Mouse (Mus musculus) olfactory bulb, adult 2 months (tissue): Measurements from ENCODE around the gene Prrc2c. TPM values are rescaled to one million over a fixed set of nuclear protein-coding genes. Genes with fewer than 3 reads are reported as not detected.

ENCODE experiments used
- H3K27ac ChIP-seq: fragments of 200-500 bp; 2 replicates; pipeline ENCODE4 v1.5.1; 2012; ENCODE audit warnings: low read depth, low read length; ENCODE audit not compliant: insufficient read depth
- H3K4me1 ChIP-seq: fragments of 200-500 bp; 2 replicates; pipeline ENCODE4 v1.6.1; 2012; ENCODE audit warnings: low read length; ENCODE audit not compliant: control insufficient read depth, insufficient read depth
- H3K4me3 ChIP-seq: fragments of 200-500 bp; 2 replicates; pipeline ENCODE4 v1.5.1; 2012; ENCODE audit warnings: mild to moderate bottlenecking, low read depth, low read length, moderate library complexity; ENCODE audit not compliant: insufficient read depth
- CTCF ChIP-seq: fragments of 200-500 bp; IDR thresholded peaks from 2 replicates; pipeline ENCODE4 v1.5.1; 2012; ENCODE audit warnings: low read depth, mild to moderate bottlenecking, low read length, moderate library complexity; ENCODE audit not compliant: insufficient read depth
- POLR2A ChIP-seq: fragments of 200-500 bp; IDR thresholded peaks from 2 replicates; pipeline ENCODE4 v1.6.1; 2012; ENCODE audit warnings: mild to moderate bottlenecking, low read depth, low read length, moderate library complexity; ENCODE audit not compliant: insufficient read depth
- WGBS: fragments of 180-500 bp; shearing (Covaris S2); methylation state at CpG from one replicate; pipeline ENCODE4 v1.1.7; 2018; 5-methylcytosine and 5-hydroxymethylcytosine counted together
- polyA plus RNA-seq: library from polyadenylated mRNA; stranded (reverse); fragments of >200 nt; gene quantifications from 2 replicates; pipeline ENCODE4 v1.2.4, GENCODE M21; 2012; ENCODE audit warnings: low replicate concordance; ENCODE audit not compliant: missing spikeins, insufficient read depth, insufficient read length

Gene Prrc2c
- polyA plus RNA-seq, 1 experiment: 641 TPM

GRCm38 (mm10) chr1:162625229-162625628, 115.1 kb downstream of the Prrc2c start:
- Histone ChIP-seq H3K4me1 (no peaks in the 10 kb centered on the region), H3K4me3 (no peak overlapping the region), H3K27ac (no peak overlapping the region)
- TF ChIP-seq POLR2A (no peak), CTCF (no peak)
- WGBS: 35% methylated on average over 7 of the region's 7 CpGs

- H3K27ac ChIP-seq: no peak overlapping the region
- no peak for TF ChIP-seq POLR2A
- no peak overlapping the region for H3K4me3 ChIP-seq
- WGBS: 53% methylated on average over 4 of the region's 4 CpGs
- no peaks in the 10 kb centered on the region for H3K4me1 ChIP-seq
These were observed 116.5 kb downstream of the Prrc2c start for GRCm38 (mm10) chr1:162623895-162624294.

Other genes with a start within 250 kb of the Prrc2c start
- not detected in 2 replicates for gene Mettl13, start 192.0 kb downstream of the Prrc2c start, polyA plus RNA-seq
- gene Vamp4, start 170.0 kb downstream of the Prrc2c start, polyA plus RNA-seq: not detected in 2 replicates
- not detected in 2 replicates for gene Myoc, start 101.4 kb downstream of the Prrc2c start, polyA plus RNA-seq
- gene Myocos, start 82.3 kb downstream of the Prrc2c start, polyA plus RNA-seq: not detected in 2 replicates
- not detected in 2 replicates for gene Fmo4, start 73.4 kb upstream of the Prrc2c start, polyA plus RNA-seq
- gene Fmo1, start 126.1 kb upstream of the Prrc2c start, polyA plus RNA-seq: not detected in 2 replicates
- not detected in 2 replicates for gene Fmo2, start 158.2 kb upstream of the Prrc2c start, polyA plus RNA-seq
- gene Fmo6, start 197.0 kb upstream of the Prrc2c start, polyA plus RNA-seq: not detected in 2 replicates
- gene Fmo3, start 244.0 kb upstream of the Prrc2c start, polyA plus RNA-seq: not detected in 2 replicates